Mouse (Mus musculus): ENCODE data around the gene Yy1. TPM values are rescaled to one million over a fixed set of nuclear protein-coding genes. Genes with fewer than 3 reads are reported as not detected.

Gene Yy1
- total and polyA plus RNA-seq, 3 experiments = 59.3 to 169 (median 60.8) TPM

GRCm38 (mm10) chr12:108865007-108865494 lies 72.3 kb downstream of the Yy1 start:
- Histone ChIP-seq H3K4me1 (ENCODE audit: insufficient read depth, low read depth, low read length) (no peaks in the 10 kb centered on the region), H3K9me3 (replicated peaks) (no peaks in the 10 kb centered on the region), H3K4me3 (ENCODE audit: low read depth, low read length) (no peak overlapping the region), H3K27me3 (ENCODE audit: insufficient read depth, low read length) (no peaks in the 10 kb centered on the region), H3K36me3 (replicated peaks) (peaks cover 100% of the 10 kb centered on the region)
- ATAC-seq (ENCODE audit: extremely low read depth, insufficient number of reproducible peaks, low FRiP score, poor library complexity, severe bottlenecking) (no peak), DNase-seq (ENCODE audit: low spot score) (no peak)
- TF ChIP-seq GATA2 (IDR thresholded peaks at IDR 0.05; ENCODE audit: borderline replicate concordance, low read depth, low read length) (no peak), CTCF (IDR thresholded peaks at IDR 0.05; ENCODE audit: low read depth, low read length) (no peak), GATA1 (IDR thresholded peaks at IDR 0.05; ENCODE audit: borderline replicate concordance, low read length) (no peak), POLR2AphosphoS5 (IDR thresholded peaks at IDR 0.05; ENCODE audit: insufficient replicate concordance, low read depth, low read length) (no peak), TAL1 (conservative IDR thresholded peaks at IDR 0.05; ENCODE audit: low read depth, low read length) (no peak)

- Histone ChIP-seq H3K4me3 (ENCODE audit: low read depth, low read length) (no peak overlapping the region), H3K27me3 (ENCODE audit: insufficient read depth, low read length) (no peaks in the 10 kb centered on the region), H3K4me1 (ENCODE audit: insufficient read depth, low read depth, low read length) (no peaks in the 10 kb centered on the region), H3K36me3 (replicated peaks) (peaks cover 97% of the 10 kb centered on the region), H3K9me3 (replicated peaks) (no peaks in the 10 kb centered on the region)
- TF ChIP-seq GATA2 (IDR thresholded peaks at IDR 0.05; ENCODE audit: borderline replicate concordance, low read depth, low read length) = no peak
- TF ChIP-seq CTCF (IDR thresholded peaks at IDR 0.05; ENCODE audit: low read depth, low read length) = no peak
- no peak for TF ChIP-seq POLR2AphosphoS5 (IDR thresholded peaks at IDR 0.05; ENCODE audit: insufficient replicate concordance, low read depth, low read length)
- TF ChIP-seq TAL1 (conservative IDR thresholded peaks at IDR 0.05; ENCODE audit: low read depth, low read length) = no peak
- TF ChIP-seq GATA1 (IDR thresholded peaks at IDR 0.05; ENCODE audit: borderline replicate concordance, low read length) = no peak
- no peak for DNase-seq (ENCODE audit: low spot score)
- no peak for ATAC-seq (ENCODE audit: extremely low read depth, insufficient number of reproducible peaks, low FRiP score, poor library complexity, severe bottlenecking)
Observed at GRCm38 (mm10) chr12:108869575-108869974, 76.8 kb downstream of the Yy1 start.

Other genes starting within 250 kb of the Yy1 start
- not detected in 2 replicates for gene Evl, start 238.3 kb upstream of the Yy1 start, total RNA-seq (2014; fragmentation: Nextera tagmentation)
- gene Evl, start 238.3 kb upstream of the Yy1 start, total RNA-seq (2017) = 0.64 TPM in 1 of 2 replicates, not detected in the other
- gene Evl, start 238.3 kb upstream of the Yy1 start, polyA plus RNA-seq (2012) = not detected in 2 replicates
- not detected in 2 replicates for gene Degs2, start 90.7 kb upstream of the Yy1 start, total RNA-seq (2014; fragmentation: Nextera tagmentation)
- gene Degs2, start 90.7 kb upstream of the Yy1 start, total RNA-seq (2017) = not detected in 2 replicates
- not detected in 2 replicates for gene Degs2, start 90.7 kb upstream of the Yy1 start, polyA plus RNA-seq (2012)
- gene Slc25a29, start 42.9 kb downstream of the Yy1 start, total RNA-seq (2014; fragmentation: Nextera tagmentation) = not detected in 2 replicates
- gene Slc25a29, start 42.9 kb downstream of the Yy1 start, total RNA-seq (2017) = 0.23 and 0.44 TPM in 2 replicates
- 0.74 and 1.0 TPM in 2 replicates for gene Slc25a29, start 42.9 kb downstream of the Yy1 start, polyA plus RNA-seq (2012)
- 3.2 and 4.6 TPM in 2 replicates for gene Slc25a47, start 43.1 kb downstream of the Yy1 start, total RNA-seq (2014; fragmentation: Nextera tagmentation)
- gene Slc25a47, start 43.1 kb downstream of the Yy1 start, total RNA-seq (2017) = 4.1 and 4.2 TPM in 2 replicates
- gene Slc25a47, start 43.1 kb downstream of the Yy1 start, polyA plus RNA-seq (2012) = 0.65 and 0.79 TPM in 2 replicates
- 7.0 and 17.3 TPM in 2 replicates for gene Wdr25, start 100.7 kb downstream of the Yy1 start, total RNA-seq (2014; fragmentation: Nextera tagmentation)
- gene Wdr25, start 100.7 kb downstream of the Yy1 start, total RNA-seq (2017) = 5.1 and 10.1 TPM in 2 replicates
- 7.9 and 8.3 TPM in 2 replicates for gene Wdr25, start 100.7 kb downstream of the Yy1 start, polyA plus RNA-seq (2012)
- gene Wars, start 101.2 kb downstream of the Yy1 start, total RNA-seq (2014; fragmentation: Nextera tagmentation) = 81.0 and 90.1 TPM in 2 replicates
- 62.1 and 80.9 TPM in 2 replicates for gene Wars, start 101.2 kb downstream of the Yy1 start, total RNA-seq (2017)
- gene Wars, start 101.2 kb downstream of the Yy1 start, polyA plus RNA-seq (2012) = 49.0 and 78.3 TPM in 2 replicates

All from G1E (cell line).